Mouse (Mus musculus) T-cell, adult 66 days (primary cell): ENCODE data around the gene Bmi1. TPM values are rescaled to one million over a fixed set of nuclear protein-coding genes. Genes with fewer than 3 reads are reported as not detected.

ENCODE experiments used
- total RNA-seq, 2 experiments: library from RNA; stranded (reverse); gene quantifications; 3 replicates in 1 of 2; 4 replicates in 1 of 2; pipeline ENCODE4 v1.2.4; 2023

Bmi1 gene
- total RNA-seq: 10 to 100 TPM; 32.1 to 36.3 TPM

GRCm38 (mm10) chr2:18676936-18677491 is at the start of gene Bmi1:
Bmi1 (plus strand) TSS chr2:18677018.

GRCm38 (mm10) chr2:18672133-18672765 is 4.6 kb upstream of the Bmi1 start, which contains the start of gene Commd3:
Commd3 (plus strand) TSS chr2:18672384.

GRCm38 (mm10) chr2:18693871-18694610 is 17.2 kb downstream of the Bmi1 start, which contains the start of gene Spag6:
Spag6 (plus strand) TSS chr2:18694032.

Other genes starting within 250 kb of the Bmi1 start
- 10 to 100 TPM; 63.4 to 73.1 TPM for gene Commd3, start 4.6 kb upstream of the Bmi1 start, total RNA-seq
- not detected for gene Spag6, start 17.0 kb downstream of the Bmi1 start, total RNA-seq